Mouse (Mus musculus) forebrain, postnatal 0 days (tissue): ENCODE measurements around the gene Zfp961. TPM values are rescaled to one million over a fixed set of nuclear protein-coding genes. Genes with fewer than 3 reads are reported as not detected.
"Not testable (repeated sequence)": the region's sequence is repeated elsewhere in the genome, so short reads cannot be mapped to it uniquely, and the experiment has no call there.

Source experiments
- ATAC-seq: fragments of 200-750 bp; cut with Nextera tagmentation; 2 replicates; pipeline ENCODE4 v1.8.0; 2017; ENCODE audit warnings: mild to moderate bottlenecking, moderate library complexity
- DNase-seq: peaks from one replicate; pipeline ENCODE4 v3.0.0-alpha.2; 2015
- H3K27ac ChIP-seq: fragments of 300-500 bp; sonication (generic); 2 replicates; pipeline ENCODE4 v1.5.1; 2014; ENCODE audit warnings: low read depth, mild to moderate bottlenecking, antibody characterized with exemption, low read length, moderate library complexity, mixed read lengths
- H3K27me3 ChIP-seq: fragments of 300-500 bp; sonication (generic); 2 replicates; pipeline ENCODE4 v1.6.1; 2014; ENCODE audit warnings: mild to moderate bottlenecking, low read length, mixed read lengths; ENCODE audit not compliant: insufficient read depth
- H3K36me3 ChIP-seq: fragments of 300-500 bp; sonication (generic); 2 replicates; pipeline ENCODE4 v1.6.1; 2014; ENCODE audit warnings: mild to moderate bottlenecking, moderate library complexity; ENCODE audit not compliant: insufficient read depth
- H3K4me1 ChIP-seq: fragments of 300-500 bp; sonication (generic); 2 replicates; pipeline ENCODE4 v1.6.1; 2014; ENCODE audit warnings: antibody characterized with exemption; ENCODE audit not compliant: insufficient read depth
- H3K4me2 ChIP-seq: fragments of 300-500 bp; sonication (generic); 2 replicates; pipeline ENCODE4 v1.6.1; 2014; ENCODE audit warnings: low read depth, mild to moderate bottlenecking, moderate library complexity
- H3K4me3 ChIP-seq: fragments of 300-500 bp; sonication (generic); 2 replicates; pipeline ENCODE4 v1.5.1; 2014; ENCODE audit warnings: low read depth, low read length, mixed read lengths
- H3K9ac ChIP-seq: fragments of 300-500 bp; sonication (generic); 2 replicates; pipeline ENCODE4 v1.6.1; 2014; ENCODE audit warnings: mild to moderate bottlenecking
- H3K9me3 ChIP-seq: fragments of 300-500 bp; sonication (generic); 2 replicates; pipeline ENCODE4 v1.6.1; 2016; ENCODE audit warnings: low read length
- CTCF ChIP-seq: sonication (generic); IDR thresholded peaks from 2 replicates; pipeline ENCODE4 v1.5.1; 2016; ENCODE audit warnings: antibody characterized with exemption, control low read depth, low read depth
- WGBS: fragments of 180-500 bp; shearing (Covaris S2); extraction: QIAGEN DNeasy Blood & Tissue Kit; methylation state at CpG from one replicate; pipeline ENCODE4 v1.1.7; 2014; 5-methylcytosine and 5-hydroxymethylcytosine counted together
- polyA plus RNA-seq: library from polyadenylated mRNA; unstranded; fragments of >200 nt; fragmentation: Nextera tagmentation; extraction: Ambion mirVana; gene quantifications from 2 replicates; pipeline ENCODE4 v1.2.1, GENCODE M21; 2015
- total RNA-seq: library from RNA; depleted of rRNA; stranded (reverse); fragments of >200 nt; gene quantifications from 2 replicates; pipeline ENCODE4 v1.2.3, GENCODE M21; 2014

Zfp961 gene
- total and polyA plus RNA-seq, 2 experiments from 2014 or later: 14.5 to 28.8 TPM

DNA sequence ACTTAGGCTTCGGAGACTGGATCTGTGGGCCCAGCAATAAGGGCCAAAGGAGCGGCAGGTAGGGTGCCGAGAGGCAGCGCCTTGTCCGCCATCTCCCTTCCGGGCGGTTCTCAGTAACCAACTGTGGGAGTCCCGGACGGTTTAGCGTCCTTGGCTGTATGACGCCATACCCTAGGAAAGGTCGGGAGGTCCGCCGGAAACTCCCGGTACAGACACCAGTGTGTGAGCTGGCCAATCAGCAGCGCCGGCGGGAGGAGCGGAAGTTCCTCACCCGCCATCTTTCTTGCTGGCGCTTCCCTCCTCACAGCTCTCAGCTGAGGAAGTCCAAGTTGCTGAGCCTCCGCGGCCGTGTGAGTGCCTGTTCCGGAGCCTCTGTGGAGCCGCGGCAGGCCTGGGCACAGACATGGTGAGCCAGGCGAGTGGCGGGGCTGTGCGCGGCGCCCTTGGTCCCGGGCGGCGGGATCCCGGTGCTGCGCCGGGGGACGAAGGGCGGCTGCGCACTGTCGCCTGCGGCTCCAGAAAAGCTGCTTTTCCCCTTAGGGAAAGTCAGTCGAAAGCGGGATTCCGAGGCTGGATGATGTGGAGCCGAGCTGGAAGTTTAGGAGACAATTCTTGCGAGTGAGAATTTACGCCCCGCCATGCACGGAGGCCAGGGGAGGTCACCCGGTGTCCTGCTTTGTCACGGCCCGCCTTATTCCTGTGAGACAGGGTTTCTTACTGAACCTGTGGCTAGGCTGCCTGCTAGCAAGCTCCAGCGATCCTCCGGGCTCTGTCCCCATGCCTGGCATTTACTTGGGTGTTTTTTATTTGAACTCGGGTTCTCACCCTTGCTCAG, 28.1 kb upstream of the Zfp961 start:
- peak overlapping the region; percentile 76 for H3K4me2 ChIP-seq
- TF ChIP-seq CTCF: no peak
- H3K9ac ChIP-seq: peak overlapping the region; percentile 74
- under 1% methylated on average over 57 of the region's 57 CpGs for WGBS
- ATAC-seq (peak; percentile 99), DNase-seq (peak; percentile 94)
- H3K36me3 ChIP-seq: peaks cover 9% of the 10 kb centered on the region; the same call in 1 of the 2 replicates
- H3K4me1 ChIP-seq: no peaks in the 10 kb centered on the region
- no peaks in the 10 kb centered on the region for H3K9me3 ChIP-seq
- H3K27me3 ChIP-seq: no peaks in the 10 kb centered on the region
- peak overlapping the region; percentile 93 for H3K27ac ChIP-seq
- peak overlapping the region; percentile 68 for H3K4me3 ChIP-seq

GRCm38 (mm10) chr8:71925791-71926190, 25.0 kb upstream of the Zfp961 start:
- Histone ChIP-seq H3K4me3 (no peak overlapping the region), H3K4me2 (no peak overlapping the region), H3K4me1 (no peaks in the 10 kb centered on the region), H3K9me3 (no peaks in the 10 kb centered on the region), H3K27ac (no peak overlapping the region), H3K27me3 (no peaks in the 10 kb centered on the region), H3K36me3 (peaks cover 5% of the 10 kb centered on the region), H3K9ac (no peak overlapping the region)
- no peak for TF ChIP-seq CTCF
- ATAC-seq: no peak
- no peak for DNase-seq
- WGBS: 97% methylated on average over 5 of the region's 5 CpGs

DNA sequence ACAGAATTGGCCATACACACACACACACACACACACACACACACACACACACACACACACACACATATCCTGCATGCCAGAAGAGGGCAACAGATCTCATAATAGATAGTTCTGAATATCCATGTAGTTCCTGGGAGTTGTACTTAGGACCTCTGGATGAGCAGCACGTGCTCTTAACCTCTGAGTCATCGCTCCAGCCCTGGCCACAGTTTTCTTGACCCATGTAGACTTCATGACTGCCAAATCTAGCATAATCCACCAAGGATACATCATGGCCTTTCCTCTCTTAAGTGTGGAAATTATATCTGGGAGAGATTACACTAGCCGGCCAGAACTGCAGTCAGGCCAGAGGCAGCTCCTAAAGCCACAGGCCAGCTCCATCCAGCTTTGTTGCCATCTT, 24.3 kb upstream of the Zfp961 start:
- ATAC-seq (no peak), DNase-seq (no peak)
- no peak overlapping the region for H3K27ac ChIP-seq
- peaks cover 8% of the 10 kb centered on the region for H3K36me3 ChIP-seq
- H3K4me1 ChIP-seq: no peaks in the 10 kb centered on the region
- TF ChIP-seq CTCF: no peak
- H3K4me3 ChIP-seq: no peak overlapping the region
- H3K9ac ChIP-seq: no peak overlapping the region
- 100% methylated on average over 3 of the region's 3 CpGs for WGBS
- H3K9me3 ChIP-seq: no peaks in the 10 kb centered on the region
- H3K4me2 ChIP-seq: no peak overlapping the region
- no peaks in the 10 kb centered on the region for H3K27me3 ChIP-seq

GRCm38 (mm10) chr8:71927779-71928178, 23.1 kb upstream of the Zfp961 start:
- Histone ChIP-seq H3K9me3 (no peaks in the 10 kb centered on the region), H3K27me3 (no peaks in the 10 kb centered on the region), H3K4me1 (no peaks in the 10 kb centered on the region), H3K36me3 (peaks cover 9% of the 10 kb centered on the region), H3K9ac (no peak overlapping the region), H3K27ac (no peak overlapping the region), H3K4me2 (no peak overlapping the region), H3K4me3 (no peak overlapping the region)
- no peak for ATAC-seq
- peak; percentile 7 for DNase-seq
- TF ChIP-seq CTCF: no peak

- 85% methylated on average over 2 of the region's 2 CpGs for WGBS
- not testable (repeated sequence) for ATAC-seq, H3K4me3 ChIP-seq, H3K9me3 ChIP-seq, H3K36me3 ChIP-seq, DNase-seq, H3K4me1 ChIP-seq, H3K27ac ChIP-seq, H3K27me3 ChIP-seq, H3K9ac ChIP-seq, H3K4me2 ChIP-seq
Observed at GRCm38 (mm10) chr8:71938037-71938436, 12.8 kb upstream of the Zfp961 start.

GRCm38 (mm10) chr8:71940293-71941208, 10.3 kb upstream of the Zfp961 start:
- Histone ChIP-seq H3K4me1 (no peaks in the 10 kb centered on the region), H3K4me2 (no peak overlapping the region), H3K27me3 (no peaks in the 10 kb centered on the region; the same call in 1 of the 2 replicates), H3K36me3 (no peaks in the 10 kb centered on the region), H3K27ac (no peak overlapping the region), H3K4me3 (no peak overlapping the region), H3K9me3 (no peaks in the 10 kb centered on the region), H3K9ac (no peak overlapping the region)
- ATAC-seq (no peak), DNase-seq (no peak)
- no peak for TF ChIP-seq CTCF
- WGBS: 76% methylated on average over 2 of the region's 2 CpGs

GRCm38 (mm10) chr8:71941776-71942175, 9.1 kb upstream of the Zfp961 start:
- Histone ChIP-seq H3K9me3 (no peaks in the 10 kb centered on the region), H3K9ac (no peak overlapping the region), H3K27me3 (no peaks in the 10 kb centered on the region; the same call in 1 of the 2 replicates), H3K4me3 (no peak overlapping the region), H3K27ac (no peak overlapping the region), H3K4me2 (no peak overlapping the region), H3K4me1 (no peaks in the 10 kb centered on the region), H3K36me3 (no peaks in the 10 kb centered on the region)
- WGBS: 76% methylated on average over 1 of the region's 1 CpGs
- TF ChIP-seq CTCF: no peak
- no peak for DNase-seq
- no peak for ATAC-seq
